Mouse (Mus musculus) embryonic facial prominence, embryonic 12.5 days (tissue): Measurements from ENCODE around the gene Slc35b1. TPM values are rescaled to one million over a fixed set of nuclear protein-coding genes. Genes with fewer than 3 reads are reported as not detected.

Source experiments
- ATAC-seq: fragments of 200-750 bp; cut with Nextera tagmentation; 2 replicates; pipeline ENCODE4 v1.8.0; 2017; ENCODE audit not compliant: insufficient number of reproducible peaks, insufficient read depth, low FRiP score, low TSS enrichment
- H3K27ac ChIP-seq: fragments of 300-500 bp; sonication (generic); 2 replicates; pipeline ENCODE4 v1.5.1; 2016; ENCODE audit warnings: mild to moderate bottlenecking
- H3K27me3 ChIP-seq: fragments of 300-500 bp; sonication (generic); 2 replicates; pipeline ENCODE4 v1.6.1; 2016; ENCODE audit warnings: mild to moderate bottlenecking, moderate library complexity
- H3K36me3 ChIP-seq: fragments of 300-500 bp; sonication (generic); 2 replicates; pipeline ENCODE4 v1.6.1; 2016; ENCODE audit warnings: mild to moderate bottlenecking
- H3K4me1 ChIP-seq: fragments of 300-500 bp; sonication (generic); 2 replicates; pipeline ENCODE4 v1.6.1; 2016
- H3K4me2 ChIP-seq: fragments of 300-500 bp; sonication (generic); replicated peaks from 2 replicates; pipeline ENCODE4 v1.6.1; 2016; ENCODE audit warnings: mild to moderate bottlenecking, moderate library complexity
- H3K4me3 ChIP-seq: fragments of 300-500 bp; sonication (generic); 2 replicates; pipeline ENCODE4 v1.5.1; 2016; ENCODE audit warnings: mild to moderate bottlenecking
- H3K9ac ChIP-seq: fragments of 300-500 bp; sonication (generic); 2 replicates; pipeline ENCODE4 v1.6.1; 2016; ENCODE audit warnings: mild to moderate bottlenecking, moderate library complexity
- H3K9me3 ChIP-seq: fragments of 300-500 bp; sonication (generic); 2 replicates; pipeline ENCODE4 v1.6.1; 2016; ENCODE audit warnings: mild to moderate bottlenecking, moderate library complexity
- WGBS: fragments of 180-500 bp; shearing (Covaris S2); methylation state at CpG from one replicate; pipeline ENCODE4 v1.1.7; 2016; 5-methylcytosine and 5-hydroxymethylcytosine counted together
- polyA plus RNA-seq: library from polyadenylated mRNA; unstranded; fragments of >200 nt; fragmentation: Nextera tagmentation; extraction: Ambion mirVana; gene quantifications from 2 replicates; pipeline ENCODE4 v1.2.1, GENCODE M21; 2016

Slc35b1 gene
- polyA plus RNA-seq, 1 experiment from 2014 or later = 117 TPM

- Histone ChIP-seq H3K27ac (peak overlapping the region; percentile 47), H3K27me3 (no peaks in the 10 kb centered on the region), H3K9me3 (no peaks in the 10 kb centered on the region), H3K4me3 (peak overlapping the region; percentile 94), H3K4me1 (peaks cover 8% of the 10 kb centered on the region), H3K9ac (peak overlapping the region; percentile 80), H3K4me2 (peak overlapping the region; percentile 56), H3K36me3 (peaks cover 53% of the 10 kb centered on the region)
- WGBS = under 1% methylated on average over 14 of the region's 14 CpGs
- ATAC-seq = no peak
These were observed 455 bp downstream of the Slc35b1 start for GRCm38 (mm10) chr11:95384973-95385320.

GRCm38 (mm10) chr11:95387354-95387753 lies 2.9 kb downstream of the Slc35b1 start:
- H3K4me3 ChIP-seq = no peak overlapping the region
- no peaks in the 10 kb centered on the region for H3K9me3 ChIP-seq
- no peaks in the 10 kb centered on the region for H3K27me3 ChIP-seq
- 89% methylated on average over 7 of the region's 7 CpGs for WGBS
- H3K27ac ChIP-seq = no peak overlapping the region
- peaks cover 57% of the 10 kb centered on the region for H3K36me3 ChIP-seq
- H3K4me2 ChIP-seq = no peak overlapping the region
- H3K9ac ChIP-seq = no peak overlapping the region
- no peak for ATAC-seq
- H3K4me1 ChIP-seq = peaks cover 11% of the 10 kb centered on the region

DNA sequence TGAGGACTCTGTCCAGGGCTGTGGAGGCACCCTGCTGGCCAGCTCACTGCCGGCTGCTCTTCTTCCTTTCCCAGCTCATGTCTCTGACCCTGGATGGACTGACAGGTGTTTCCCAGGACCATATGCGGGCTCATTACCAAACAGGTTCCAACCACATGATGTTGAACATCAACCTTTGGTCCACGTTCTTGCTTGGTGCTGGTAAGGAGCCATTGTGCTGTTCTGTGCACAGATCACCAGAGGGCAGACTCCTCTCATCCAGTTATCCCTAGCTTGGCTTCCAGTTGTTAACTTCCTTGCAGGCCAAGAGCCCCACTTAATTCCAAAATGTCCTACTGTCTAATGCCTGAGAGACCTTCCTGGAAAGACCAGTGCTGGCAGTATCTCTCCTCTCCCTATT lies 4.5 kb downstream of the Slc35b1 start:
- Histone ChIP-seq H3K36me3 (peaks cover 57% of the 10 kb centered on the region), H3K4me1 (peaks cover 11% of the 10 kb centered on the region), H3K4me3 (no peak overlapping the region), H3K9ac (no peak overlapping the region), H3K27ac (no peak overlapping the region), H3K4me2 (no peak overlapping the region), H3K9me3 (no peaks in the 10 kb centered on the region), H3K27me3 (no peaks in the 10 kb centered on the region)
- 70% methylated on average over 3 of the region's 3 CpGs for WGBS
- ATAC-seq = no peak

- Histone ChIP-seq H3K4me2 (no peak overlapping the region), H3K9me3 (no peaks in the 10 kb centered on the region), H3K4me3 (no peak overlapping the region), H3K36me3 (peaks cover 57% of the 10 kb centered on the region), H3K9ac (no peak overlapping the region), H3K27ac (no peak overlapping the region), H3K4me1 (peaks cover 11% of the 10 kb centered on the region), H3K27me3 (no peaks in the 10 kb centered on the region)
- 91% methylated on average over 6 of the region's 6 CpGs for WGBS
- no peak for ATAC-seq
These were observed 5.9 kb downstream of the Slc35b1 start for GRCm38 (mm10) chr11:95390420-95390819.

DNA sequence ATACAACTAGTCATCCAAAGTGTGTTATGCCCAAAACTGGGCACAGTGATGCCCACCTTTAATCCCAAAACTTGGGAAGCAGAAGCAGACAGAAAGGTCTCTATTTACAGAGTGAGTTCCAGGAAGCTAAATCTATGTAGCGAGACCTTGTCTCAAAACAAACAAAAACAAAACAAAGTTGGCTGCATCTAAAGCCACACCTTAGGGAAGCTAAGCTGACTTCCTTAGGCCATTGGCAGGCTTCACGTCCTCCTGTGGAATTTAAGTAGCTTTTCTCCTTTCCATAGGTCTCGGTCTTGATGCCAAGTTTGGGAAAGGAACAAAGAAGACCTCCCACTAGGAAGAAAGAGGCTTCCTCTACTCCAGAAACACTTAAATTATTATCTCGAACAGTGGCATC lies 6.7 kb downstream of the Slc35b1 start:
- H3K9ac ChIP-seq = no peak overlapping the region

GRCm38 (mm10) chr11:95391743-95392142 lies 7.3 kb downstream of the Slc35b1 start:
- no peak overlapping the region for H3K4me3 ChIP-seq
- H3K9me3 ChIP-seq = no peaks in the 10 kb centered on the region
- no peak overlapping the region for H3K9ac ChIP-seq
- H3K27me3 ChIP-seq = no peaks in the 10 kb centered on the region
- ATAC-seq = no peak
- peak overlapping the region; percentile 69 for H3K27ac ChIP-seq
- no peak overlapping the region for H3K4me2 ChIP-seq
- WGBS = 75% methylated on average over 5 of the region's 5 CpGs
- 0 out of 2 replicates have a peak, but pooled peaks cover 3% of the 10 kb centered on the region for H3K4me1 ChIP-seq
- H3K36me3 ChIP-seq = peaks cover 52% of the 10 kb centered on the region

More for the DNA sequence above, 6.7 kb downstream of the Slc35b1 start:
- no peak overlapping the region for H3K27ac ChIP-seq
- no peak overlapping the region for H3K4me2 ChIP-seq
- no peak overlapping the region for H3K4me3 ChIP-seq
- 76% methylated on average over 4 of the region's 4 CpGs for WGBS
- H3K27me3 ChIP-seq = no peaks in the 10 kb centered on the region
- H3K4me1 ChIP-seq = 0 out of 2 replicates have a peak, but pooled peaks cover 3% of the 10 kb centered on the region
- H3K9me3 ChIP-seq = no peaks in the 10 kb centered on the region
- peaks cover 57% of the 10 kb centered on the region for H3K36me3 ChIP-seq
- no peak for ATAC-seq

DNA sequence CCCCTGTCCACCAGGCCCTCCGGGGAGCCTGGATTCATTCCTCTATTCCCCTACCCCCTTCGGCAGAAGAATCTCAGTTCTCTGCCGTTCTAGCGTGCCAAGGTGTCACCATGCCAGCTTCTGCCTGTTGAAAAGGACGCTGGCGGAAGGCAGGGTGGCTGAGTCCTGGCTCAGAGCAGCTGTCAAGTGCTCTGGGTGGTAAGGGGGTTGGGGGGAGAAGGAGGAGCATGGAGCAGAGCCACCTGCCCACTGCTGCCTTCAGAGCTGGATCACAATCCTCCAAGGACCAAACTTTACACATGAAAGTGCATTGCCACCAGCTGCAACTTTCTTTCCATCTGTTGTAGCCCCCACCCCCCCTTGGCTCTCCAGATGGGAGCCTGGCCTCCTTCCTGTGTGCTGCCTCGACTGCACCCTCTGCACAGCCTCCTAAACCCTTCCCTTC lies 7.8 kb downstream of the Slc35b1 start:
- peak overlapping the region; percentile 69 for H3K27ac ChIP-seq
- peak; percentile 59; the same call in 1 of the 2 replicates for ATAC-seq
- H3K36me3 ChIP-seq = peaks cover 47% of the 10 kb centered on the region
- H3K4me2 ChIP-seq = no peak overlapping the region
- 0 out of 2 replicates have a peak, but pooled peaks cover 3% of the 10 kb centered on the region for H3K4me1 ChIP-seq
- H3K4me3 ChIP-seq = no peak overlapping the region
- no peak overlapping the region for H3K9ac ChIP-seq
- H3K9me3 ChIP-seq = no peaks in the 10 kb centered on the region
- H3K27me3 ChIP-seq = no peaks in the 10 kb centered on the region
- WGBS = 64% methylated on average over 7 of the region's 7 CpGs

DNA sequence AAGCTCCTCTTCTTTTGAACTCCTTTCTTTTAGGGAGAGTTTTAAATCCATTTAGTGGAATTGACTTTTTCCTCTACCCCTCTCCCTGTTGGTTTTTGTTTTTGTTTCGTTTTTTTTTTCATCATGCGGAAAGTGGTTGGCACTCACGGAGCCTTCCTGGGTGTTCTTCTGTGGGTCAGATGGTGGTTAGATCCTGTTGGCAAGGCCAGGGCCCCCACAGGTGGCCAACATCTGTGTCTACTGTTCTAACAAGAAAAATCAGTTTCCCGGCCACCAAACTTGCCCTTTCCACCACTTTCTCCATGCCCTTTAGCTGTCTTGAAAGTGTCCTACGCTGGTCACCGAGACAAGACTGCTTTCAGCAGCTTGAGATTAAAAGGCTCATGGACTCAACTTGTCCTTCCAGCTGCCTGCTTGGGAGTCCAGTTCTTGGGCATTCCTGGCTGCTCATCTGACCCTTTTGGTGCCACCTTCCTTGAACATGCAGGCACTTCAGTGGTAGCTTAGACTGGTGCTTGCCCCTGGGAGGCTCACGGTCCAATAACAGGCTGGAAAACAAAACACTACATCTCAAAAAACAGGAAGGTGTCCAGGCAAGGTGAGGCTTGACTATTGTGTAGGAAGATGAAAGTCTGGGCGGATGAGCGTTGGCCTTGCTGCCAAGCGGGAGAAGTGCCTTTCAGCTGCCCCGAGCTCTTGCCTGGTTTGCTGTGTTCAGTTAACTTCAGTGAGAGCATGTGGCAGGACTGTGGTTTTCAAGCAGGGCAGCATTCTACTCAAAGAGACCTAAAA lies 8.4 kb downstream of the Slc35b1 start:
- Histone ChIP-seq H3K9ac (no peak overlapping the region), H3K4me2 (no peak overlapping the region; the same call in 1 of the 2 replicates), H3K4me3 (no peak overlapping the region), H3K27me3 (no peaks in the 10 kb centered on the region), H3K4me1 (0 out of 2 replicates have a peak, but pooled peaks cover 3% of the 10 kb centered on the region), H3K27ac (peak overlapping the region; percentile 65), H3K36me3 (peaks cover 40% of the 10 kb centered on the region), H3K9me3 (no peaks in the 10 kb centered on the region)
- no peak for ATAC-seq
- WGBS = 64% methylated on average over 11 of the region's 11 CpGs

DNA sequence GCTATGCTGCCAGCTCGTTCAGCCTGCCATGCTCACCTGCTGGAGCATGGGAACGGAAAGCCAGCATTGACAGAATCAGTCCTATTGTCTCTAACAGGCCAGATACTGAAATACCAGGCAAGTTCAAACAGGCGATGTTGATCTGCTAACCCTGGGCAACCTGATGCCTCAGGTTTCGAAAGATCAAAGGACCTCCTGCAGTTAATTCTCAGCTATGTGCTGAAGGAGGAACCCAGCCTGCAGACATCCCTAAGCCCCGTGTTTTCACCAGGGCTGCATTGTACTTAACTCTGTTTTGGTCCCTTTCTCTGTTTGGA lies 9.0 kb downstream of the Slc35b1 start:
- WGBS = 27% methylated on average over 5 of the region's 5 CpGs
- no peaks in the 10 kb centered on the region for H3K9me3 ChIP-seq
- H3K9ac ChIP-seq = no peak overlapping the region
- H3K36me3 ChIP-seq = peaks cover 35% of the 10 kb centered on the region
- H3K27me3 ChIP-seq = no peaks in the 10 kb centered on the region
- H3K27ac ChIP-seq = peak overlapping the region; percentile 65
- 0 out of 2 replicates have a peak, but pooled peaks cover 3% of the 10 kb centered on the region for H3K4me1 ChIP-seq
- no peak overlapping the region for H3K4me2 ChIP-seq
- ATAC-seq = no peak
- no peak overlapping the region for H3K4me3 ChIP-seq

DNA sequence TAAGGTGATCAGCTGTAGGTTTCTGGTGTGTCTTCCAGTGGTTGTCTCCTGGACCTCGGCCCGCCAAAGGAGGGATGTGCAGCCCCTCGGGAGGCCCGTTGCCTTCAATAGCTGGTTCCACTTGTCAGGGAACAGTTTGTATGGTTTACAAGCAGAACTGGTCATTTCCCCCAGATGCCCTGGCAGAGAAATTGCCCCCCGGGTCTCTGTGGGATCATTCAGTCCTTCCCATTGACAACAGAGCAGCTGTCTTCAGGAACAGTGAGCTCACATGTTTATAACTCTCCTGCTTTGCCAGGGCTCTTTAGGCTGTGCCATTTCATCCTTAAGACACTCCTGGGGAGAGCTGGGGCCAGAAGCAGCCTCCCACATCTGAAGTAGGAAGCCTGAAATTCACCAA lies 9.6 kb downstream of the Slc35b1 start:
- H3K36me3 ChIP-seq = peaks cover 28% of the 10 kb centered on the region
- H3K27ac ChIP-seq = 0 out of 2 replicates have a peak overlapping the region, but pooled peaks have one; percentile 57
- no peak overlapping the region for H3K4me2 ChIP-seq
- H3K4me1 ChIP-seq = 0 out of 2 replicates have a peak, but pooled peaks cover 3% of the 10 kb centered on the region
- H3K9me3 ChIP-seq = no peaks in the 10 kb centered on the region
- no peak for ATAC-seq
- H3K4me3 ChIP-seq = no peak overlapping the region
- H3K27me3 ChIP-seq = 0 out of 2 replicates have a peak, but pooled peaks cover 2% of the 10 kb centered on the region
- 45% methylated on average over 5 of the region's 5 CpGs for WGBS
- 0 out of 2 replicates have a peak overlapping the region, but pooled peaks have one; percentile 15 for H3K9ac ChIP-seq

DNA sequence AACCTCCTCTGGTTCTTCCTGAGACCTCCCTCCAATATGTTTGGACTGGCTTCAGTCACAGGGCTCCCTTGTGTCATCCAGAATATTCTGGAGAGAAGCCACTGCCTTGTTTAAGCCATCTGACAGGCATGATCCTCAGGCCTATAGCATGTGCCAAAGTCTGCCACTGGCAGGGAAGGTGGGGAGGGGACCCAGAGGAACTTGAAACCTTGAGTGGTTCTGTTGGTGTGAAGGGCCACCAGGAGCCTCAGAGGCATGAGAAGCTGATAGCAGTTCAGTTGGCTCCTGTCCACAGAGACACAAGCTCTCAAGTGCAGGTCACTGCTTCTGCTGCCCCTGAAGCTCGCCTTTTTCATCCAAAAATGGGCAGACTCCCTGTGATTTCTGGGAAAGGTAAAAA lies 12.1 kb downstream of the Slc35b1 start:
- no peak for ATAC-seq

More for the DNA sequence above, 12.1 kb downstream of the Slc35b1 start:
- H3K9ac ChIP-seq = no peak overlapping the region
- H3K27me3 ChIP-seq = 0 out of 2 replicates have a peak, but pooled peaks cover 3% of the 10 kb centered on the region
- peaks cover 6% of the 10 kb centered on the region for H3K36me3 ChIP-seq
- 59% methylated on average over 1 of the region's 1 CpGs for WGBS
- H3K9me3 ChIP-seq = no peaks in the 10 kb centered on the region
- H3K4me3 ChIP-seq = no peak overlapping the region
- H3K4me1 ChIP-seq = 0 out of 2 replicates have a peak, but pooled peaks cover 3% of the 10 kb centered on the region
- H3K4me2 ChIP-seq = no peak overlapping the region
- H3K27ac ChIP-seq = no peak overlapping the region
